Mouse (Mus musculus): ENCODE measurements around the gene Gm9857.

- no peak for TF ChIP-seq CTCF (IDR thresholded peaks at IDR 0.05; ENCODE audit: borderline replicate concordance, insufficient read depth, low read depth, low read length)
- no peak for TF ChIP-seq POLR2A (IDR thresholded peaks at IDR 0.05; ENCODE audit: borderline replicate concordance, insufficient read depth, low read length)
These were observed 672 bp downstream of the Gm9857 start, which contains the start of gene Henmt1 for GRCm38 (mm10) chr3:108939573-108939972.

Measured in cerebellum, adult 2 months (tissue).